Mouse (Mus musculus): ENCODE data around the gene Nup210.
"Not testable (repeated sequence)": the region's sequence is repeated elsewhere in the genome, so short reads cannot be mapped to it uniquely, and the experiment has no call there.

Gene Nup210

GRCm38 (mm10) chr6:91139846-91140245 is 23.2 kb upstream of the Nup210 start:
- DNase-seq: peak; percentile 70 to 75

GRCm38 (mm10) chr6:91137343-91137956 is 20.8 kb upstream of the Nup210 start:
- no peak for DNase-seq

- no peak for DNase-seq
Measured at GRCm38 (mm10) chr6:91130856-91131255, 14.2 kb upstream of the Nup210 start.

- DNase-seq: no peak
Measured at GRCm38 (mm10) chr6:91128996-91129395, 12.4 kb upstream of the Nup210 start.

- DNase-seq: no peak
Measured at GRCm38 (mm10) chr6:91125228-91125585, 8.6 kb upstream of the Nup210 start.

GRCm38 (mm10) chr6:91124286-91125227 is 7.9 kb upstream of the Nup210 start:
- no peak for DNase-seq

- DNase-seq: no peak
Measured at GRCm38 (mm10) chr6:91123453-91123852, 6.8 kb upstream of the Nup210 start.

GRCm38 (mm10) chr6:91121089-91121488 is 4.5 kb upstream of the Nup210 start:
- not testable (repeated sequence) for DNase-seq

GRCm38 (mm10) chr6:91120206-91120605 is 3.6 kb upstream of the Nup210 start:
- DNase-seq: no peak

- DNase-seq: no peak
Measured at GRCm38 (mm10) chr6:91118526-91118925, 1.9 kb upstream of the Nup210 start.

GRCm38 (mm10) chr6:91117149-91117548 is 520 bp upstream of the Nup210 start:
- DNase-seq: peak in 1 of 2 experiments; percentile 35

- DNase-seq: no peak
Measured at GRCm38 (mm10) chr6:91115863-91116243, 776 bp downstream of the Nup210 start.

GRCm38 (mm10) chr6:91115158-91115557 is 1.5 kb downstream of the Nup210 start:
- no peak for DNase-seq

- no peak for DNase-seq
Measured at GRCm38 (mm10) chr6:91114716-91115115, 1.9 kb downstream of the Nup210 start.

GRCm38 (mm10) chr6:91111954-91112252 is 4.7 kb downstream of the Nup210 start:
- DNase-seq: no peak

- no peak for DNase-seq
Measured at GRCm38 (mm10) chr6:91111141-91111953, 5.3 kb downstream of the Nup210 start.

GRCm38 (mm10) chr6:91110323-91111020 is 6.2 kb downstream of the Nup210 start:
- no peak for DNase-seq

GRCm38 (mm10) chr6:91109489-91109888 is 7.1 kb downstream of the Nup210 start:
- no peak for DNase-seq

GRCm38 (mm10) chr6:91108917-91109450 is 7.6 kb downstream of the Nup210 start:
- no peak for DNase-seq

GRCm38 (mm10) chr6:91108301-91108916 is 8.2 kb downstream of the Nup210 start:
- no peak for DNase-seq

GRCm38 (mm10) chr6:91105400-91106129 is 11.1 kb downstream of the Nup210 start:
- no peak for DNase-seq

All from cerebellum, postnatal 36 days (tissue).